30 mouse cellular contexts compared by ENCODE assay signal in genomic region chr12:28834266-28834665, GRCm38 (mm10).
DNase-seq lines count a peak whose midpoint lies in the region; ATAC-seq and TF ChIP-seq lines count a peak whose summit lies in the region.
"Had no signal": no experiment of that assay in that cellular context is flagged by ENCODE, and none has a peak within 500 bp of the region (broad histone marks: within the 10 kb centered on the region; RNA-seq: fewer than 3 reads in every experiment).

No protein-coding gene starts in this region.

- no peak overlapping the region for H3K4me2 ChIP-seq in hindbrain, embryonic 11.5 days (replicated peaks; ENCODE audit: low read depth, low read length)
- H3K4me2 ChIP-seq: embryonic facial prominence, embryonic 12.5 days; forebrain, embryonic 13.5 days; heart, embryonic 13.5 days; liver, embryonic 11.5 days; midbrain, embryonic 12.5 days had no signal

- WGBS in hindbrain, embryonic 11.5 days: 87% methylated on average over 6 of the region's 6 CpGs

- H3K9ac ChIP-seq in hindbrain, embryonic 11.5 days (ENCODE audit: low read depth, low read length): no peak overlapping the region
- H3K9ac ChIP-seq: embryonic facial prominence, embryonic 12.5 days; forebrain, embryonic 13.5 days; heart, embryonic 13.5 days; midbrain, embryonic 12.5 days had no signal

- DNase-seq in lung, postnatal 36 days: peak; percentile 9
- DNase-seq in lung, postnatal 4 days: no peak
- peak; percentile 42 to 54 for DNase-seq in thymus, postnatal 10 days (ENCODE audit: low spot score in 2 of 2)
- DNase-seq in hindbrain, embryonic 11.5 days (ENCODE audit: low spot score): no peak
- no peak for DNase-seq in kidney, adult 11 months
- no peak for DNase-seq in gastrocnemius, adult 2 months
- DNase-seq: adrenal gland, postnatal 25 days; B cell, adult 2 months; cerebellum, adult 18-20 months; cerebellum, postnatal 36 days; gastrocnemius, postnatal 10 days; heart, adult 18-20 months; kidney, adult 8-10 months; kidney, postnatal 14 days; layer of hippocampus, postnatal 36 days; left cerebral cortex, postnatal 4 days; lung, adult 18-20 months; right cerebral cortex, postnatal 25 days had no signal

- intact Hi-C loops in gastrocnemius, adult 2 months (cut with DNase I): loop anchor here (10.0 kb wide), 1 partner anchor 249 kb away; the partner anchor contains the start of gene Allc

- no peak overlapping the region for H3K27ac ChIP-seq in hindbrain, embryonic 11.5 days (ENCODE audit: low read depth, low read length)
- no peak overlapping the region for H3K27ac ChIP-seq in gastrocnemius, adult 2 months
- H3K27ac ChIP-seq: embryonic facial prominence, embryonic 12.5 days; forebrain, embryonic 13.5 days; heart, embryonic 13.5 days; hindbrain, postnatal 0 days; layer of hippocampus, adult 2 months; macrophage; midbrain, embryonic 12.5 days had no signal

- H3K27me3 ChIP-seq in hindbrain, embryonic 11.5 days (ENCODE audit: control insufficient read depth, insufficient read depth, low read length): no peaks in the 10 kb centered on the region
- H3K27me3 ChIP-seq: embryonic facial prominence, embryonic 12.5 days; forebrain, embryonic 13.5 days; heart, embryonic 13.5 days; midbrain, embryonic 12.5 days; Patski had no signal

- H3K4me3 ChIP-seq in hindbrain, embryonic 11.5 days (ENCODE audit: low read depth, low read length): no peak overlapping the region
- no peak overlapping the region for H3K4me3 ChIP-seq in gastrocnemius, adult 2 months
- H3K4me3 ChIP-seq: embryonic facial prominence, embryonic 12.5 days; erythroblast, embryonic 14.5 days; forebrain, embryonic 13.5 days; heart, embryonic 13.5 days; layer of hippocampus, adult 2 months; midbrain, embryonic 12.5 days had no signal

- ATAC-seq in CD4-positive, CD25-positive, alpha-beta regulatory T cell, adult 4 months: peak; percentile 81
- peak; percentile 85 for ATAC-seq in inflammation-experienced regulatory T-cells, adult 6 months
- ATAC-seq in hindbrain, embryonic 11.5 days (ENCODE audit: low FRiP score): no peak
- ATAC-seq: forebrain, embryonic 13.5 days; hindbrain, postnatal 0 days; Patski had no signal

- no peak for TF ChIP-seq CTCF in gastrocnemius, adult 2 months (IDR thresholded peaks at IDR 0.05)

- H3K4me1 ChIP-seq in hindbrain, embryonic 11.5 days (replicated peaks; ENCODE audit: control insufficient read depth, insufficient read depth, low read length): no peaks in the 10 kb centered on the region
- H3K4me1 ChIP-seq: embryonic facial prominence, embryonic 12.5 days; forebrain, embryonic 13.5 days had no signal

- no peaks in the 10 kb centered on the region for H3K36me3 ChIP-seq in hindbrain, embryonic 11.5 days (ENCODE audit: control insufficient read depth, insufficient read depth, low read length)
- H3K36me3 ChIP-seq: embryonic facial prominence, embryonic 12.5 days; midbrain, embryonic 12.5 days had no signal

- H3K9me3 ChIP-seq in hindbrain, embryonic 11.5 days (ENCODE audit: control insufficient read depth, low read length): no peaks in the 10 kb centered on the region
- H3K9me3 ChIP-seq: embryonic facial prominence, embryonic 12.5 days; forebrain, embryonic 13.5 days; heart, embryonic 13.5 days; midbrain, embryonic 12.5 days had no signal

Comparison
In these comparisons a context has a peak if more than half of its experiments do, and no peak if none do; other contexts are left out.
1. DNase-seq: peak in lung, postnatal 36 days (single experiment) and thymus, postnatal 10 days (2 of 2); none in lung, postnatal 4 days (0 of 2), hindbrain, embryonic 11.5 days (single experiment), kidney, adult 11 months (single experiment) and gastrocnemius, adult 2 months (single experiment).